Comparison of ENCODE assay signal across 8 mouse cellular contexts in genomic region chr6:28261307-28262197, GRCm38 (mm10).
DNase-seq lines count a peak whose midpoint lies in the region; ATAC-seq and TF ChIP-seq lines count a peak whose summit lies in the region.

No protein-coding gene starts in this region.

- peak; percentile 89 for ATAC-seq in Patski
- peak; percentile 97 for ATAC-seq in hindbrain, embryonic 15.5 days (ENCODE audit: low FRiP score, low read depth)

- no peak for TF ChIP-seq CTCF in Patski (IDR thresholded peaks at IDR 0.05)

- H3K4me3 ChIP-seq in hindbrain, embryonic 15.5 days: peak overlapping the region; percentile 96

- H3K36me3 ChIP-seq in hindbrain, embryonic 15.5 days: peaks cover 5% of the 10 kb centered on the region

- peak overlapping the region; percentile 87 for H3K27ac ChIP-seq in hindbrain, embryonic 15.5 days (replicated peaks)

- CTCF ChIA-PET in Patski (lab: Charles Lee): interaction anchor here (1.5 kb wide), 1 partner anchor 9 kb away, joined by 3 read pairs; no protein-coding TSS in a partner anchor

- H3K4me2 ChIP-seq in hindbrain, embryonic 15.5 days: peak overlapping the region; percentile 92

- H3K4me1 ChIP-seq in hindbrain, embryonic 15.5 days (replicated peaks): peaks cover 13% of the 10 kb centered on the region

- under 1% methylated on average over 111 of the region's 131 CpGs for WGBS in hindbrain, embryonic 15.5 days

- in situ Hi-C loops in Patski (cut with MboI; ENCODE audit: low pct_unique_long_range_greater_than_20kb): loop anchor here (5.0 kb wide), 1 partner anchor 156 kb away; no protein-coding TSS in a partner anchor

- DNase-seq in Patski (ENCODE audit: low read depth, low spot score): peak; percentile 47
- DNase-seq in cerebellum, postnatal 14 days: peak; percentile 90 to 93
- DNase-seq in frontal cortex, postnatal 25 days (ENCODE audit: low spot score in 2 of 2): peak; percentile 62 to 78
- DNase-seq in left cerebral cortex, adult 11 months (ENCODE audit: low spot score): peak; percentile 79
- DNase-seq in lung, postnatal 4 days: peak; percentile 92 to 95
- peak; percentile 85 for DNase-seq in retina, postnatal 7 days (ENCODE audit: low read depth, low spot score)
- peak; percentile 83 for DNase-seq in urinary bladder, adult 2 months (ENCODE audit: low spot score)

- H3K9ac ChIP-seq in hindbrain, embryonic 15.5 days: peak overlapping the region; percentile 79

- POLR2A ChIA-PET in Patski (lab: Charles Lee): interaction anchor here (1.2 kb wide), 1 partner anchor 10 kb away, joined by 4 read pairs; no protein-coding TSS in a partner anchor

- no peaks in the 10 kb centered on the region for H3K9me3 ChIP-seq in hindbrain, embryonic 15.5 days

- no peaks in the 10 kb centered on the region for H3K27me3 ChIP-seq in Patski
- H3K27me3 ChIP-seq in hindbrain, embryonic 15.5 days: no peaks in the 10 kb centered on the region

Comparison
In these comparisons a context has a peak if more than half of its experiments do, and no peak if none do; other contexts are left out.
1. Peak in every context shown above with its lines: DNase-seq, ATAC-seq, H3K4me3 ChIP-seq and H3K27ac ChIP-seq.